Mouse (Mus musculus): Measurements from ENCODE around the gene Dbt. TPM values are rescaled to one million over a fixed set of nuclear protein-coding genes. Genes with fewer than 3 reads are reported as not detected.

Gene Dbt
- polyA plus RNA-seq, 1 experiment: not detected

DNA sequence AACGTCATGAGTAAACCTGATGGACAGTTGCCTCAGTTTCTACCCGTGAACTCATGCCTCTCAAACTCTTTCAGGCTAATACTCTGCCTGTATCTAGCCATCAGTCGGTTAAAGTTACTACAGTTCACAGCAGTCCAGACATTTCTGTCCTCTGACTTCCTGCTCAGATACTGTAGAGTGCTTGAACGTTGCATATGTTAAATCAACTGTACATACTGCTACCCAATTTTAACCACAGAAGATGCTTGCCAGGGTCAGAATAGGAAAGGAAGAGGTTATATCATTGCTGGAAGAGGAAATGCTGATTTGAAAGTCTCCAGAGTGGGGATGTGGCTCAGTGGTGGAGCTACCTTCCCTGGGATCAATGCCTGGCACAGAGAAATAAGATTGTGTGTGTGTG is 29.6 kb upstream of the Dbt start:
- WGBS: 91% methylated on average over 4 of the region's 4 CpGs
- Histone ChIP-seq H3K27ac (ENCODE audit: insufficient read depth, low read depth, low read length) (no peak overlapping the region), H3K4me1 (ENCODE audit: control insufficient read depth, insufficient read depth, low read length) (no peaks in the 10 kb centered on the region), H3K4me3 (ENCODE audit: insufficient read depth, low read depth, low read length) (no peak overlapping the region)
- no peak for TF ChIP-seq CTCF (IDR thresholded peaks at IDR 0.05; ENCODE audit: insufficient read depth, low read depth, low read length)

GRCm38 (mm10) chr3:116490920-116491319 is 21.9 kb upstream of the Dbt start:
- H3K27ac ChIP-seq (ENCODE audit: insufficient read depth, low read depth, low read length): no peak overlapping the region
- TF ChIP-seq POLR2A (IDR thresholded peaks at IDR 0.05; ENCODE audit: insufficient read depth, low read depth, low read length): no peak
- no peak overlapping the region for H3K4me3 ChIP-seq (ENCODE audit: insufficient read depth, low read depth, low read length)
- H3K4me1 ChIP-seq (ENCODE audit: control insufficient read depth, insufficient read depth, low read length): no peaks in the 10 kb centered on the region
- WGBS: 94% methylated on average over 5 of the region's 5 CpGs

GRCm38 (mm10) chr3:116491923-116492454 is 20.9 kb upstream of the Dbt start:
- no peak overlapping the region for H3K27ac ChIP-seq (ENCODE audit: insufficient read depth, low read depth, low read length)
- H3K4me3 ChIP-seq (ENCODE audit: insufficient read depth, low read depth, low read length): no peak overlapping the region
- H3K4me1 ChIP-seq (ENCODE audit: control insufficient read depth, insufficient read depth, low read length): no peaks in the 10 kb centered on the region
- TF ChIP-seq CTCF (IDR thresholded peaks at IDR 0.05; ENCODE audit: insufficient read depth, low read depth, low read length) (no peak), POLR2A (IDR thresholded peaks at IDR 0.05; ENCODE audit: insufficient read depth, low read depth, low read length) (no peak)
- WGBS: 97% methylated on average over 1 of the region's 1 CpGs

GRCm38 (mm10) chr3:116493658-116494057 is 19.2 kb upstream of the Dbt start:
- no peak for TF ChIP-seq POLR2A (IDR thresholded peaks at IDR 0.05; ENCODE audit: insufficient read depth, low read depth, low read length)
- TF ChIP-seq CTCF (IDR thresholded peaks at IDR 0.05; ENCODE audit: insufficient read depth, low read depth, low read length): no peak

DNA sequence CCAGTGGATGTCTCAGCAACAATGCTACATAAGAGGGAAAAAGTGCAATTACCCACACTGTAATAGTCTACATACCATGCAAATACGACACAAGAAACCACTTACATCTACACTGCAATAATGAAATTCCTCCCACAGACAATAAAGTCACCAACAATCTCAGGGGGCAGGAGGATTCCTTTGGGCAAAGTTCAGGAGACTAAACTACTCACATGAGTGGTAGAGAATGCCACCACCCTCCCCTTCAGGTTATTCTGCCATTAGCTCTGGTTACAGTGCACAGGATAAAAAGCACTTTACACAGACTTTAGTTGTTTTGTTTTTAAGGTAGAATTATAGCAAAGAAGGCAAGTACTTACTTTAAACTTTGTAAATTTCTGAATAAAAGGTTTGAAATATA is 17.2 kb upstream of the Dbt start:
- 74% methylated on average over 1 of the region's 1 CpGs for WGBS
- Histone ChIP-seq H3K4me3 (ENCODE audit: insufficient read depth, low read depth, low read length) (no peak overlapping the region), H3K4me1 (ENCODE audit: control insufficient read depth, insufficient read depth, low read length) (no peaks in the 10 kb centered on the region), H3K27ac (ENCODE audit: insufficient read depth, low read depth, low read length) (no peak overlapping the region)
- TF ChIP-seq CTCF (IDR thresholded peaks at IDR 0.05; ENCODE audit: insufficient read depth, low read depth, low read length): no peak
- no peak for TF ChIP-seq POLR2A (IDR thresholded peaks at IDR 0.05; ENCODE audit: insufficient read depth, low read depth, low read length)

More at GRCm38 (mm10) chr3:116493658-116494057, 19.2 kb upstream of the Dbt start:
- WGBS: 67% methylated on average over 5 of the region's 5 CpGs
- no peak overlapping the region for H3K27ac ChIP-seq (ENCODE audit: insufficient read depth, low read depth, low read length)
- no peak overlapping the region for H3K4me3 ChIP-seq (ENCODE audit: insufficient read depth, low read depth, low read length)
- no peaks in the 10 kb centered on the region for H3K4me1 ChIP-seq (ENCODE audit: control insufficient read depth, insufficient read depth, low read length)

GRCm38 (mm10) chr3:116507772-116508351 is 5.0 kb upstream of the Dbt start, which contains the start of gene Rtca:
Gene Rtca, minus strand, starts transcription at chr3:116508208.
- Histone ChIP-seq H3K27ac (ENCODE audit: insufficient read depth, low read depth, low read length) (peak within 1 kb of the TSS; percentile 42; the same call in 1 of the 2 replicates), H3K4me1 (ENCODE audit: control insufficient read depth, insufficient read depth, low read length) (peaks cover 9% of the 10 kb centered on the region), H3K4me3 (ENCODE audit: insufficient read depth, low read depth, low read length) (peak within 1 kb of the TSS; percentile 87)
- peak; percentile 35; the same call in 1 of the 2 replicates for TF ChIP-seq POLR2A (IDR thresholded peaks at IDR 0.05; ENCODE audit: insufficient read depth, low read depth, low read length)
- peak; percentile 82 for TF ChIP-seq CTCF (IDR thresholded peaks at IDR 0.05; ENCODE audit: insufficient read depth, low read depth, low read length)
- WGBS: under 1% methylated on average over 44 of the region's 44 CpGs

DNA sequence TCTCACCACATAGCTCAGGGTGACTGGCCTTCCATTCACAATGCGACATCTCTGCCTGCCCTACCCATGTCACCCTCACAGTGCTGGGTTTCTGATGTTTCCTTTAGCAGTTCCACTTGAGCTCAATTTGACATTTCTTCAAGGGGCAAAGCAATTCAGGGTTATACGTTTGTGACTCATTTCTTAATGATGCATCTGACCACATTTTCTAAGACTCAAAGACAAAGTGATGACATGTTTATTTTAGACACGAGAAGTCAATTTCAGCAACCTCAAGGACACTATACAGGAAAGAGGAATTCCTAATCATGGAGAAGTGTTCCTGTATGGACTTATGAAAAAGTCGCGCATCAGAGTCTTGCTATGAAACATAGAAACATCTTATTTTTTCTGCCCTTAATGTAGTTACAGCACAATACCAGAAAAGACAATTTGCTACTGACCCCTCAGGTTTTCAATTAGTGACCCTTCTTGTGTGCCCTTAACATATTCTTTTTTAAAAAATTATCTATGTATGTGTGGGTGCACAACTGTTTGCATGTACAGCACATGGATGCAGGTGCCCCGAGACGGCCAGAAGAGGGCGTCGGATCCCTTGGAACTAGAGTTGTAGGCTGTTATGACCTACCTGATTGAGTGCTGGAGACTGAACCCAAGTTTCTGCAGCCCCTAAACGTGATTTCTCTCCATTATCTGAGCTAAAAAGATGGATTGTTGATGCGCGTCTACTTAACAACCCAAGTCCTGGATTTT is 543 bp upstream of the Dbt start:
- no peak overlapping the region for H3K27ac ChIP-seq (ENCODE audit: insufficient read depth, low read depth, low read length)
- no peak for TF ChIP-seq CTCF (IDR thresholded peaks at IDR 0.05; ENCODE audit: insufficient read depth, low read depth, low read length)
- no peak for TF ChIP-seq POLR2A (IDR thresholded peaks at IDR 0.05; ENCODE audit: insufficient read depth, low read depth, low read length)
- 40% methylated on average over 12 of the region's 12 CpGs for WGBS

GRCm38 (mm10) chr3:116520141-116520761 is 7.4 kb downstream of the Dbt start:
- no peak overlapping the region for H3K27ac ChIP-seq (ENCODE audit: insufficient read depth, low read depth, low read length)
- 76% methylated on average over 12 of the region's 12 CpGs for WGBS
- no peak overlapping the region for H3K4me3 ChIP-seq (ENCODE audit: insufficient read depth, low read depth, low read length)
- no peaks in the 10 kb centered on the region for H3K4me1 ChIP-seq (ENCODE audit: control insufficient read depth, insufficient read depth, low read length)
- no peak for TF ChIP-seq POLR2A (IDR thresholded peaks at IDR 0.05; ENCODE audit: insufficient read depth, low read depth, low read length)
- no peak for TF ChIP-seq CTCF (IDR thresholded peaks at IDR 0.05; ENCODE audit: insufficient read depth, low read depth, low read length)

More for the DNA sequence above, 543 bp upstream of the Dbt start:
- Histone ChIP-seq H3K4me3 (ENCODE audit: insufficient read depth, low read depth, low read length) (peak overlapping the region; percentile 55), H3K4me1 (ENCODE audit: control insufficient read depth, insufficient read depth, low read length) (0 out of 2 replicates have a peak, but pooled peaks cover 2% of the 10 kb centered on the region)

- H3K4me3 ChIP-seq (ENCODE audit: insufficient read depth, low read depth, low read length): no peak overlapping the region
- no peak overlapping the region for H3K27ac ChIP-seq (ENCODE audit: insufficient read depth, low read depth, low read length)
- H3K4me1 ChIP-seq (ENCODE audit: control insufficient read depth, insufficient read depth, low read length): no peaks in the 10 kb centered on the region
- no peak for TF ChIP-seq POLR2A (IDR thresholded peaks at IDR 0.05; ENCODE audit: insufficient read depth, low read depth, low read length)
- no peak for TF ChIP-seq CTCF (IDR thresholded peaks at IDR 0.05; ENCODE audit: insufficient read depth, low read depth, low read length)
- WGBS: 61% methylated on average over 5 of the region's 5 CpGs
These were observed 16.9 kb downstream of the Dbt start for GRCm38 (mm10) chr3:116529741-116530140.

Measured in olfactory bulb, adult 2 months (tissue).